Mouse (Mus musculus) forebrain, embryonic 13.5 days (tissue): ENCODE results near the gene Cdkn2b. TPM values are rescaled to one million over a fixed set of nuclear protein-coding genes. Genes with fewer than 3 reads are reported as not detected.

ENCODE experiments used
- ATAC-seq: fragments of 200-750 bp; cut with Nextera tagmentation; 2 replicates; pipeline ENCODE4 v1.8.0; 2017
- H3K27ac ChIP-seq: fragments of 300-500 bp; sonication (generic); 2 replicates; pipeline ENCODE4 v1.5.1; 2015; ENCODE audit warnings: inconsistent platforms, mild to moderate bottlenecking, moderate library complexity
- H3K27me3 ChIP-seq: fragments of 300-500 bp; sonication (generic); 2 replicates; pipeline ENCODE4 v1.6.1; 2015; ENCODE audit warnings: mild to moderate bottlenecking, inconsistent platforms
- H3K36me3 ChIP-seq: fragments of 300-500 bp; sonication (generic); 2 replicates; pipeline ENCODE4 v1.6.1; 2015; ENCODE audit warnings: mild to moderate bottlenecking, inconsistent platforms; ENCODE audit not compliant: poor library complexity, severe bottlenecking
- H3K4me1 ChIP-seq: fragments of 300-500 bp; sonication (generic); 2 replicates; pipeline ENCODE4 v1.6.1; 2015; ENCODE audit warnings: inconsistent platforms
- H3K4me2 ChIP-seq: fragments of 300-500 bp; sonication (generic); 2 replicates; pipeline ENCODE4 v1.6.1; 2015; ENCODE audit warnings: inconsistent platforms, mild to moderate bottlenecking, moderate library complexity
- H3K4me3 ChIP-seq: fragments of 300-500 bp; sonication (generic); 2 replicates; pipeline ENCODE4 v1.5.1; 2015; ENCODE audit warnings: mild to moderate bottlenecking, inconsistent platforms
- H3K9ac ChIP-seq: fragments of 300-500 bp; sonication (generic); 2 replicates; pipeline ENCODE4 v1.6.1; 2015; ENCODE audit warnings: mild to moderate bottlenecking, inconsistent platforms
- H3K9me3 ChIP-seq: fragments of 300-500 bp; sonication (generic); replicated peaks from 2 replicates; pipeline ENCODE4 v1.6.1; 2016; ENCODE audit warnings: inconsistent platforms
- WGBS: fragments of 180-500 bp; shearing (Covaris S2); methylation state at CpG from one replicate; pipeline ENCODE4 v1.1.7; 2015; 5-methylcytosine and 5-hydroxymethylcytosine counted together
- polyA plus RNA-seq: library from polyadenylated mRNA; unstranded; fragments of >200 nt; fragmentation: Nextera tagmentation; extraction: Ambion mirVana; gene quantifications from 2 replicates; pipeline ENCODE4 v1.2.1, GENCODE M21; 2015

The Cdkn2b gene
- 0.19 and 0.38 TPM in 2 replicates for polyA plus RNA-seq

DNA sequence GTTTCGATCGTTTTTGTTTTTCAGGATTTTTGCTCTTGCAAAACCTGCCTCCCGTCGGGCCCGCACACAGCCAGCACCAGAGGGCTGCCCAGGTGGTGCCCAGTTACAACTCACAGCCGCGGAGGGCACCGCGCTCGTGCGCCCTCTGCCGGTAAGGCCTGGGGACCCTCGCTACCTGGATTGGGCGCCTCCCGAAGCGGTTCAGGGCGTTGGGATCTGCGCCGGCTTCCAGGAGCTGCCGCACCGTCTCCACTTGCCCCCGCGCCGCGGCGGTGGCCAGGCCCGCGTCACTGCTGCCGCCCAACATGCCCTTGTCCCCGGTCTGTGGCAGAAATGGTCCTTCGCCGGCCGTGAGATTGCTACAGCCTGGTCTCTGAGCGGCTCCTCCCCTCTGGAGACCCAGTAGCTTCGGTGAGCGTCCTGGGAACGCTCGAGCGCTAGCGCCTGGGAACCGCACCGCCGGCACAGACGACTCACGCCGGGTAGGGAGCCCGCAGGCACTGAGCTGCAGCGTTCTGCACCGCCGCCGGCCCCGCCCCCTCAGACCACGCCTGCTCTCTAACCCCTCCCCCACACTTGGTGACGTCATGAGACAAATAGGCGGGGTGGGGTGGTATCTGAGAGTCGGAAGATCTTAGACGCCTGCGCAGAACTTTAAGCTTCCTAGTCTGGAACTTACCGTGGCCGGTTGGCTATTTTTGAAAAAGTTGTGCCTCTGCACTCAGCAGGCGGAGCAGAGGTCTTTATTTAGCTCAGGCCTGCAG lies at the start of gene Cdkn2b:
Cdkn2b (minus strand) TSS at position 549 of the 764 bp plus-strand sequence.
- Histone ChIP-seq H3K27me3 (peaks cover 88% of the 10 kb centered on the region), H3K27ac (no peak within 1 kb of the TSS), H3K9ac (peak within 1 kb of the TSS; percentile 62), H3K4me1 (peaks cover 9% of the 10 kb centered on the region), H3K36me3 (no peaks in the 10 kb centered on the region), H3K4me2 (peak within 1 kb of the TSS; percentile 94), H3K9me3 (no peaks in the 10 kb centered on the region; the same call in 1 of the 2 replicates), H3K4me3 (peak within 1 kb of the TSS; percentile 51)
- ATAC-seq = peak; percentile 95
- under 1% methylated on average over 49 of the region's 61 CpGs for WGBS

DNA sequence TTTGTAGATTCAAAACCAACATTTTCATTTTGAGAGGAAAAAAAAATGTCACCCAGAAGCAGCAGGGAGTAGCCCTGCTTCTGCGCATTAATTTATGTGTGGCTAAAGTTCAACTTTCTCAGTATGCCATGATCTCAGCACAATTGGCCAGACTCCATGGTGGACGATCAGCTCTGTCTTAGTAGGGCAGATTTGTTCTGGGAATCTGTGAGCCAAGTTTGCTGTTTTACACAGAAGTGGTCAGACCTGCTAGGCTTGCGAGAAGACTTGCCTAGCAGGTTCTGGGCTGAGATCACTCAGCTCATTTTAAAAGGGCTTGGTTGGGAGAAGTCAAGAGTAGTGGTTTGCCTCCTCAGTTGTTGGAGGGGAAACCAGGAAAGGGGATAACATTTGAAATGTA lies 49.5 kb upstream of the Cdkn2b start:
- ATAC-seq = no peak

DNA sequence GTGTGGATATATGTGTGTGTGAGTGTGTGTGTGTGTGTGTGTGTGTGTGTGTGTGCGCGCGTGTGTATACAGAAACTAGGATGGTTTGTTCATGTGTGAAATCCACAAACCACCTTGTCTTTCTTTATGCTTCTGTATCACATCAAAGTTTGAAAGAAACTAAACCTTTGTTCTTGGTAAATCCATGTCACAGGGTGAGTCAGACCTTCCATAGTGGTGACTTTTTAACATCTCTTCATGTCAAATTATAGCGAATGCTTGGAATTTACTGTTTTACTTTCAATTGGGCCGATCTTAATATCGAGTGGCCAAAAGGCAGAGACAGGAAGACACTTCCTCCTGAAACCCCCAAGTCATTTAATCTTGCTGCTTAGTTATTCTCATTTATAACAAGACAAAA lies 48.7 kb upstream of the Cdkn2b start:
- no peaks in the 10 kb centered on the region for H3K27me3 ChIP-seq
- no peak overlapping the region for H3K4me3 ChIP-seq
- ATAC-seq = no peak
- no peak overlapping the region for H3K4me2 ChIP-seq
- H3K9ac ChIP-seq = no peak overlapping the region
- 90% methylated on average over 6 of the region's 6 CpGs for WGBS
- no peak overlapping the region for H3K27ac ChIP-seq
- no peaks in the 10 kb centered on the region for H3K4me1 ChIP-seq
- H3K36me3 ChIP-seq = no peaks in the 10 kb centered on the region
- H3K9me3 ChIP-seq = no peaks in the 10 kb centered on the region

More for the DNA sequence above, 49.5 kb upstream of the Cdkn2b start:
- H3K9ac ChIP-seq = no peak overlapping the region
- WGBS = 78% methylated on average over 3 of the region's 3 CpGs
- no peaks in the 10 kb centered on the region for H3K9me3 ChIP-seq
- H3K27me3 ChIP-seq = no peaks in the 10 kb centered on the region
- no peaks in the 10 kb centered on the region for H3K36me3 ChIP-seq
- H3K4me2 ChIP-seq = no peak overlapping the region
- H3K4me1 ChIP-seq = no peaks in the 10 kb centered on the region
- H3K4me3 ChIP-seq = no peak overlapping the region
- no peak overlapping the region for H3K27ac ChIP-seq

DNA sequence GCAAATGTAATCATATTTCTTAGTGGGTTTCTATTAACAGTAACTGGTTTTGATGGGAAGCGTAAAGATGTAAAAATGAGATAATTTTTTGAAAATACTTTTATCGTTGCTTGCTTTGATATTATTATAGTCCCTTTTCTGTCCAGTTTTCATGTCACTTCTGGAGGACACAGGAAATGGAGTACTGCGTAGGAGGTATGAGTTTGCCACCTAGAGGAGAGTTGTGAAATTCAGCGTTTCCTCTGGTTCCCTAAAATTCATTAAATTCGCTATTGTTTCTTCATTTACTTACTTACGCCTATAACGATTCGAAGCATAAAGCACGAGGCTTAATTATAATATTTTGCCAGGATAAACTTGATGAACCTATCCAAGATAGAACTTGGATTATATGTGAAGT lies 43.1 kb upstream of the Cdkn2b start:
- H3K4me1 ChIP-seq = no peaks in the 10 kb centered on the region
- WGBS = 52% methylated on average over 9 of the region's 9 CpGs
- H3K9me3 ChIP-seq = no peaks in the 10 kb centered on the region
- H3K27me3 ChIP-seq = no peaks in the 10 kb centered on the region
- no peak for ATAC-seq
- H3K27ac ChIP-seq = no peak overlapping the region
- H3K36me3 ChIP-seq = no peaks in the 10 kb centered on the region
- no peak overlapping the region for H3K9ac ChIP-seq
- no peak overlapping the region for H3K4me2 ChIP-seq
- no peak overlapping the region for H3K4me3 ChIP-seq

DNA sequence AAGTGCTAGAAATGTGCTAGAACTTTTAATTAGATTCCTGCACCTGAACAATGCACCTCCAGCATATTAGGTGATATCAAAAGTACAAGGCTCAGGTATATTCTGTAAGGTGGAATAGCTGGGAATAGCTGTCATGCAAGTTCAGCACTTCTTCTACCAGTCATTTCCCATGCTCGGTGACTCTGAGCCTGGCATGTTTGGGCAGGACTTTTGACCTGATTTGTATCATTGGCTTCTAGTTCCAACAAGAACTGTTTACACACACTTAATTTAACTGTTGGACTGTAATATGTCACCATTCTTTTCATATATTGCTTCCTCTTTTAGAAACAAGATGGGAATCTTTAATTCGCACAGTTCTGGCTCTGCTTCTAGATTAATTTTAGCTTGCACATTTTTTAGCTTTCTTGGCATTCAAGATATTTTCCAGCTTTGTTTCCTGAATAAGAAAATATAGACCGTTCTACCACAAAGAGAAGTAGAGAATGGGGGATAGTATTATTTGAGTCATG lies 42.3 kb upstream of the Cdkn2b start:
- Histone ChIP-seq H3K9me3 (no peaks in the 10 kb centered on the region), H3K27ac (no peak overlapping the region), H3K36me3 (no peaks in the 10 kb centered on the region), H3K4me3 (no peak overlapping the region), H3K9ac (no peak overlapping the region), H3K4me1 (no peaks in the 10 kb centered on the region), H3K4me2 (no peak overlapping the region), H3K27me3 (no peaks in the 10 kb centered on the region)
- 92% methylated on average over 3 of the region's 3 CpGs for WGBS
- no peak for ATAC-seq

DNA sequence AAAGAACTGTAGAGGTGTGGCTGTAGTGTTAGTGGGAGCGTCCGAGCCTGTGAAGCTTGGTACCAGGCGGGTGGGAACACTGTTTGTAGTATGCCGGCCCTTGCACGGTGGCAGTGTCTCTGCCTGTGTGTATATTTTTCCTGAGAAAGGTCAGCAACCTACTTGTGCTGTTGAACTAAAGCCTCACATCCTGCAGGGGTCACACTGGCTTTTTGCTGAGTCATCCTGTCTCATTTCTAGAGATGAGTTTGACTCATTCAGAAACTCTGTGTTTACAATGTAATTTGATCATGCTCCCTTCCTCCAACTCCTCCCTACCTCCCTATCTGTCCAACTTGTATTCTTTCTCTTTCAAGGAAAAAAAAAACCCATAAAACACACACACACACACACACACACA lies 40.6 kb upstream of the Cdkn2b start:
- H3K9me3 ChIP-seq = no peaks in the 10 kb centered on the region
- ATAC-seq = no peak
- no peaks in the 10 kb centered on the region for H3K27me3 ChIP-seq
- 60% methylated on average over 5 of the region's 5 CpGs for WGBS
- H3K27ac ChIP-seq = no peak overlapping the region
- no peaks in the 10 kb centered on the region for H3K36me3 ChIP-seq
- no peak overlapping the region for H3K4me3 ChIP-seq
- no peak overlapping the region for H3K9ac ChIP-seq
- H3K4me2 ChIP-seq = no peak overlapping the region
- no peaks in the 10 kb centered on the region for H3K4me1 ChIP-seq

DNA sequence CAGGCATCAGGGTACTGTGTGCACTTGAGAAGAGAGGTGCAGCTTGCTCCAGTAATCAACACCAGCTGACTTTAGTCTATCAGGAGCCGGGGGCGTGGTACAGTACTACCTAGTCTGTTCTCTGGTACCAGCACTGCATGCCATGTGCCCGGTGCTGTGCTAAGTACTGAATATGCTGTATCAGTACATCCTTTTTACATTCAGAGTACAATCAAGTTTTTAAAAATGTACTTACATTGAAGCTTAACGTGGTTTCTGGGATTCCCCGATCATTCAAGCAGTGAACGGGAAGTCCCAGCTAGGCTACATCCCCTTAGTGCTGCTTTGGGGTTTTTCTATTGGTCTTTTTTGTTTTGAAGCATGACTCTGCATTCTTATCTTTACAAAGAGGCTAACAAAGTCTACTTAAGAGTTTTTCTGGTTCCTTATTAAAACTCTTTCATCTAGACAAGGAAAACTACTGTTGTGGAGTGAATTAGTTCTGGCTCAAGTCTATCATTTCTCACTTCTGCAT lies 40.2 kb upstream of the Cdkn2b start:
- Histone ChIP-seq H3K27me3 (no peaks in the 10 kb centered on the region), H3K9ac (no peak overlapping the region), H3K36me3 (no peaks in the 10 kb centered on the region), H3K9me3 (no peaks in the 10 kb centered on the region), H3K4me1 (no peaks in the 10 kb centered on the region), H3K4me2 (no peak overlapping the region), H3K4me3 (no peak overlapping the region), H3K27ac (no peak overlapping the region)
- 75% methylated on average over 6 of the region's 6 CpGs for WGBS
- ATAC-seq = no peak

DNA sequence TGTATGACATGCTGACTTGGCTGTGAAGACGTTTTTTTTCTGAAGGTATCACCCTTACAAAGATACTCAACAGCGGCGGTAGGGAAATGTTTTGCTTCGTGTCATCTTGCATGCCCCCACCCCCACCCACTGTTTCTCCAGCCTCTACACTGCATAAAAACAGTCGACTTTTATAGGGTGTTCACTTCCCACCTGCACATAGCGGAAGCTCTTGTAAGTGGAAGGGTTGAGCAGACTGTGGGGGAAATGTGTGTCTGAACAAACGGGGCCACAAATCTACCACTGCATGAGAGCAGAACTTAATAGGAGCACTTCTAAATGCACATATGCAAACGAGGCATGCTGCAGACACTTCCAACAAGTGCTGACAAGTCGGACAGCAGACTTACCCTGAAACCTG lies 39.6 kb upstream of the Cdkn2b start:
- no peak for ATAC-seq
- Histone ChIP-seq H3K27me3 (no peaks in the 10 kb centered on the region), H3K4me3 (no peak overlapping the region), H3K27ac (no peak overlapping the region), H3K9ac (no peak overlapping the region), H3K4me1 (no peaks in the 10 kb centered on the region), H3K9me3 (no peaks in the 10 kb centered on the region), H3K4me2 (no peak overlapping the region), H3K36me3 (no peaks in the 10 kb centered on the region)
- 63% methylated on average over 9 of the region's 9 CpGs for WGBS

DNA sequence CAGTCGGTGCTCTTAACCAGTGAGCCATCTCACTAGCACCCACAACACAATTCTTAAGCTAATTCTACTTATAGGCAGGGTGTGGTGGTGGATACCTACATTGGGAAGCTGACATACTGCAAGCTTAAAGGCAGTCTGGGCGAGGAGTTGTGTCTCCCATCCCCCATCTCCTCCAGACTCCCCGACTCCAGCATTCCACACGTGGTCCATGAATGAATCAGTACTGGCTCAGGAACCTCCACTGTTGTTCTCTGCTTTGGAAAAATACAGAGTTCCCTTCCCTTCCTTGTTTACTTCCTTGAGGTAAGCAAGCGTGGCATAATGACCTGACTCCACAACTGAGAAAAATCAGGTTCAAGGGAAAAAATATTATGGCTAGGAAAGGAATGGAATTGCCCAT lies 38.0 kb upstream of the Cdkn2b start:
- Histone ChIP-seq H3K4me2 (no peak overlapping the region), H3K9me3 (no peaks in the 10 kb centered on the region), H3K27ac (no peak overlapping the region), H3K4me3 (no peak overlapping the region), H3K4me1 (no peaks in the 10 kb centered on the region), H3K36me3 (no peaks in the 10 kb centered on the region), H3K27me3 (no peaks in the 10 kb centered on the region), H3K9ac (no peak overlapping the region)
- ATAC-seq = no peak
- 72% methylated on average over 5 of the region's 5 CpGs for WGBS

DNA sequence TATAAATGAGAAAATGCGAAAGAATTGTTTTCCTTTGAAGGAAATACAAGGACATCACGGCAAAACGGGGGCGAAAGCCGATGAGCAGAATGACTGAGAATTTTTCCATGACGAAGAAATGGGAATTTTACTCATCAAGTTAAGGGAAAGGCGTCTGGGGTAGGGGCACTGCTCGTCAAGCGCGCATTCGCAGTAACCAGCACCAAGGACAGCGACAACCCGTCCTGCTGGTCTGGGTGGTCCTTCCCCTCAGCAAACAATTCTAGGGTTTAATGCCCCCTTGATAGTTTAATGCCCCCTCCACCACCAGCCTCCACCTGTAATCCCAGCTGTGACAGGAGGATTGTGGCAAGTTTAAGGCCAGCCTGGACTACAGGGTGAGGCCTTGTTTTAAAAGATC lies 2.6 kb upstream of the Cdkn2b start:
- 15% methylated on average over 13 of the region's 13 CpGs for WGBS
- H3K27me3 ChIP-seq = peaks cover 60% of the 10 kb centered on the region
- no peak for ATAC-seq

DNA sequence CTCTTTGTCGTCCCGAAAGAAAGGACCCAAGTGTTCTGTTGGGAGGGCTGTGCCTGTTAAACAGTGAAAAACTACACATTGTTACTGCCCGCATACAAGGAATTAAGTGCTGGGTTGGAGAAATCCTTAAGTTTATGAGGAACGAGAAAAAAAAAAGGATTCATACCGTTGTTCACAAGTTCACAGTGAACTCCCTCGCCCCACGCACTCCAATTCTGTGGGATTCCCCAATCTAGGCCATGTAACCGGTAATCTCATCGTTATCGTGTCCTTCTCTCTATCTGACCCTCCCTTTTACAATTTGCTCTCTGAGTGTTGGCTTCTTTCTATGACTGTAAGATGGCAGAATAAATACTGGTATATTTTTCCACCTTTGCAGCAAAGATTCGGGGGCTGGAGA lies 843 bp downstream of the Cdkn2b start:
- no peak overlapping the region for H3K27ac ChIP-seq
- H3K36me3 ChIP-seq = no peaks in the 10 kb centered on the region
- H3K4me2 ChIP-seq = peak overlapping the region; percentile 94
- no peak overlapping the region for H3K9ac ChIP-seq
- peaks cover 9% of the 10 kb centered on the region for H3K4me1 ChIP-seq
- H3K4me3 ChIP-seq = peak overlapping the region; percentile 51; the same call in 1 of the 2 replicates
- H3K9me3 ChIP-seq = no peaks in the 10 kb centered on the region; the same call in 1 of the 2 replicates
- H3K27me3 ChIP-seq = peaks cover 94% of the 10 kb centered on the region
- under 1% methylated on average over 11 of the region's 11 CpGs for WGBS
- ATAC-seq = no peak

More for the DNA sequence above, 2.6 kb upstream of the Cdkn2b start:
- H3K4me2 ChIP-seq = no peak overlapping the region
- H3K27ac ChIP-seq = no peak overlapping the region
- no peaks in the 10 kb centered on the region for H3K9me3 ChIP-seq
- H3K36me3 ChIP-seq = no peaks in the 10 kb centered on the region
- H3K4me1 ChIP-seq = peaks cover 9% of the 10 kb centered on the region
- H3K9ac ChIP-seq = no peak overlapping the region
- no peak overlapping the region for H3K4me3 ChIP-seq

DNA sequence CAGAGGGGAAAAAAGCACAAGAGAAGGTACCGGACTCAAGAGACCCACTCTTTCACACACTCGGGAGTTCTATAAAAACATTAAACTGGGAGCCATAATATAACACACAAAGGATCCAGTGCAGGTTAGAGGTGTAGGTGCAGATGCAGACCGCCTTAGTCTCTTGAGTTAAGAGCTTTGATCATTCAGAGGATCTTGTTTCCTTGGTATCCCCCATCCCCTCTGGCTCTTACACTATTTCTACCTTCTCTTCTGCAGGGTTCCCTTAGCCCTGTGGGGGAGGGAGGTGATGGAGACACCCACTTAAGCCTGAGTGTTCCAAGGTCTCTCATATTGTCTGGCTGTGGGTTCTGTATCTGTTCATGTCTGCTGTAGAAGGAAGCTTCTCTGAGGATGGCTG lies 2.8 kb downstream of the Cdkn2b start:
- no peak overlapping the region for H3K9ac ChIP-seq
- WGBS = 9% methylated on average over 3 of the region's 3 CpGs
- H3K4me3 ChIP-seq = no peak overlapping the region
- H3K27ac ChIP-seq = no peak overlapping the region
- H3K27me3 ChIP-seq = peaks cover 98% of the 10 kb centered on the region
- H3K4me2 ChIP-seq = no peak overlapping the region
- H3K4me1 ChIP-seq = peaks cover 12% of the 10 kb centered on the region
- H3K36me3 ChIP-seq = no peaks in the 10 kb centered on the region
- no peak for ATAC-seq
- no peaks in the 10 kb centered on the region; the same call in 1 of the 2 replicates for H3K9me3 ChIP-seq
